Mouse (Mus musculus): ENCODE measurements at regions not wholly inside any gene's neighbourhood (a gene's known extent, or its start where the extent isn't known, plus 50 kb on each side); places are given as distances from the start of the nearest gene placed in this dataset.

DNA sequence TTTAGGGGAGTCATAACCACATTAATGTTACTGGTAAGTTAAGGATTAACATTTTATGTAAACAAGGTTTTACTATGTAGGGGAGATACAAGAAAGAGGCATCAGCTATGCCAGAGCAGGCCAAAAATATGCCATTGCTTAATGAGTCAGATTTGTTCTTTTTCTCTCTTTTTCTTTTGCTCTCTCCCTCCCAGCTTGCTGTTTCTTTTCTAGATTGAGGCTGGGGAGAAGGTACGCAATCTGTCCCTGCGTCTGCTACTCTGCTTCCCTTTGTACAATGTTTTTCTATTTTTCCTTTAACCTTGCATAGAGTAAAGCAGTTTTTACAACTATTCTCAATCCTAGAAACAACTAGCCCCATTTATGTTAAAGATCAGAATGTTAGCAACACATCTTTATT, 754.4 kb downstream of the Kcna4 start:
- TF ChIP-seq CTCF (IDR thresholded peaks at IDR 0.05; ENCODE audit: control insufficient read depth, insufficient read depth, insufficient read length) (no peak), CEBPB (IDR thresholded peaks at IDR 0.05; ENCODE audit: low read depth) (no peak), MAX (IDR thresholded peaks at IDR 0.05) (no peak), USF1 (IDR thresholded peaks at IDR 0.05; ENCODE audit: low read depth) (no peak), MYOD1 (IDR thresholded peaks at IDR 0.05; ENCODE audit: control insufficient read depth, insufficient read length, low read depth) (no peak)
